Mouse (Mus musculus) limb, embryonic 13.5 days (tissue): Measurements from ENCODE around the gene Slc8a1. TPM values are rescaled to one million over a fixed set of nuclear protein-coding genes. Genes with fewer than 3 reads are reported as not detected.

Experiments used
- ATAC-seq: fragments of 200-750 bp; cut with Nextera tagmentation; 2 replicates; pipeline ENCODE4 v1.8.0; 2017; ENCODE audit warnings: low read depth, moderate number of reproducible peaks, moderate TSS enrichment; ENCODE audit not compliant: low FRiP score
- H3K27ac ChIP-seq: fragments of 300-500 bp; sonication (generic); 2 replicates; pipeline ENCODE4 v1.5.1; 2015; ENCODE audit warnings: inconsistent platforms, mild to moderate bottlenecking, moderate library complexity
- H3K27me3 ChIP-seq: fragments of 300-500 bp; sonication (generic); 2 replicates; pipeline ENCODE4 v1.6.1; 2015; ENCODE audit warnings: mild to moderate bottlenecking, inconsistent platforms
- H3K36me3 ChIP-seq: fragments of 300-500 bp; sonication (generic); 2 replicates; pipeline ENCODE4 v1.6.1; 2015; ENCODE audit warnings: inconsistent platforms, mild to moderate bottlenecking, moderate library complexity
- H3K4me1 ChIP-seq: fragments of 300-500 bp; sonication (generic); 2 replicates; pipeline ENCODE4 v1.6.1; 2015; ENCODE audit warnings: inconsistent platforms
- H3K4me2 ChIP-seq: fragments of 300-500 bp; sonication (generic); replicated peaks from 2 replicates; pipeline ENCODE4 v1.6.1; 2015; ENCODE audit warnings: inconsistent platforms, mild to moderate bottlenecking, moderate library complexity
- H3K4me3 ChIP-seq: fragments of 300-500 bp; sonication (generic); 2 replicates; pipeline ENCODE4 v1.5.1; 2015; ENCODE audit warnings: moderate library complexity, mild to moderate bottlenecking, inconsistent platforms
- H3K9ac ChIP-seq: fragments of 300-500 bp; sonication (generic); 2 replicates; pipeline ENCODE4 v1.6.1; 2015; ENCODE audit warnings: mild to moderate bottlenecking, inconsistent platforms
- H3K9me3 ChIP-seq: fragments of 300-500 bp; sonication (generic); 2 replicates; pipeline ENCODE4 v1.6.1; 2016; ENCODE audit warnings: inconsistent platforms
- WGBS: fragments of 180-500 bp; shearing (Covaris S2); methylation state at CpG from one replicate; pipeline ENCODE4 v1.1.7; 2015; 5-methylcytosine and 5-hydroxymethylcytosine counted together
- polyA plus RNA-seq: library from polyadenylated mRNA; unstranded; fragments of >200 nt; fragmentation: Nextera tagmentation; extraction: Ambion mirVana; gene quantifications from 2 replicates; pipeline ENCODE4 v1.2.1, GENCODE M21; 2015

Gene Slc8a1
- polyA plus RNA-seq, 1 experiment from 2014 or later = 7.5 TPM

- Histone ChIP-seq H3K27me3 (no peaks in the 10 kb centered on the region), H3K4me3 (no peak overlapping the region), H3K9ac (no peak overlapping the region), H3K36me3 (no peaks in the 10 kb centered on the region), H3K4me2 (no peak overlapping the region), H3K27ac (no peak overlapping the region), H3K9me3 (no peaks in the 10 kb centered on the region), H3K4me1 (peaks cover 19% of the 10 kb centered on the region)
- no peak for ATAC-seq
- 24% methylated on average over 2 of the region's 2 CpGs for WGBS
Measured at GRCm38 (mm10) chr17:81394124-81394523, 344.1 kb downstream of the Slc8a1 start.

DNA sequence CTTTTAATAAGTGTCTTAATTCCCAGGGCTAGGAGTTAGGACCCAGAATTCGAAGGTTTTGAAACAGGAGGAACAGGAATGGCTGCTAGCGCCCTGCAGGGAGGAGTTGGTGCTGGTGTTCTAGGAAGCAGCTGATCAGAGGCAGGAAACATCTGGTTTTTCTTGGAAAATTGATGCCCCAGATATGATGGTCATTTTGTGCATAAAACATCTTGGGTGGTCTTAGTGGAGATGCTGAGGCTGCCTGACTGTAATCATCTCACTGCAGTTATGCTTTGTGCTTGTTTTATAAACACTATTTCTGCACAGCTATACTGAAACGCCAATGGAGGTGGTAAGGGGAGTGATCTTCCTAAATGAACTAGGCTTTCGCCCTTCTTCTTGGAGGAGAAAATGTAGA is 345.1 kb downstream of the Slc8a1 start:
- Histone ChIP-seq H3K9me3 (no peaks in the 10 kb centered on the region), H3K4me3 (no peak overlapping the region), H3K27me3 (no peaks in the 10 kb centered on the region), H3K4me1 (peaks cover 24% of the 10 kb centered on the region), H3K4me2 (no peak overlapping the region), H3K27ac (no peak overlapping the region), H3K9ac (no peak overlapping the region), H3K36me3 (peaks cover 3% of the 10 kb centered on the region)
- WGBS = 26% methylated on average over 4 of the region's 4 CpGs
- no peak for ATAC-seq

- ATAC-seq = no peak
- H3K27me3 ChIP-seq = no peaks in the 10 kb centered on the region
- 75% methylated on average over 7 of the region's 7 CpGs for WGBS
- H3K36me3 ChIP-seq = peaks cover 17% of the 10 kb centered on the region
- H3K4me2 ChIP-seq = no peak overlapping the region
- no peak overlapping the region for H3K9ac ChIP-seq
- no peak overlapping the region for H3K27ac ChIP-seq
- no peaks in the 10 kb centered on the region for H3K9me3 ChIP-seq
- H3K4me3 ChIP-seq = no peak overlapping the region
- H3K4me1 ChIP-seq = peaks cover 24% of the 10 kb centered on the region
Measured at GRCm38 (mm10) chr17:81391478-81391877, 346.7 kb downstream of the Slc8a1 start.

- ATAC-seq = no peak
- Histone ChIP-seq H3K4me2 (no peak overlapping the region), H3K27ac (no peak overlapping the region), H3K9me3 (no peaks in the 10 kb centered on the region), H3K27me3 (no peaks in the 10 kb centered on the region), H3K36me3 (peaks cover 18% of the 10 kb centered on the region), H3K4me3 (no peak overlapping the region), H3K4me1 (peaks cover 24% of the 10 kb centered on the region), H3K9ac (no peak overlapping the region)
- WGBS = 84% methylated on average over 3 of the region's 3 CpGs
Measured at GRCm38 (mm10) chr17:81390790-81391189, 347.4 kb downstream of the Slc8a1 start.

- Histone ChIP-seq H3K36me3 (peaks cover 18% of the 10 kb centered on the region), H3K27me3 (no peaks in the 10 kb centered on the region), H3K9me3 (no peaks in the 10 kb centered on the region), H3K4me3 (no peak overlapping the region), H3K4me2 (no peak overlapping the region), H3K27ac (no peak overlapping the region), H3K4me1 (0 out of 2 replicates have a peak, but pooled peaks cover 6% of the 10 kb centered on the region), H3K9ac (no peak overlapping the region)
- 78% methylated on average over 2 of the region's 2 CpGs for WGBS
- ATAC-seq = no peak
Measured at GRCm38 (mm10) chr17:81386118-81386517, 352.1 kb downstream of the Slc8a1 start.

GRCm38 (mm10) chr17:81385476-81385875 is 352.7 kb downstream of the Slc8a1 start:
- 0 out of 2 replicates have a peak, but pooled peaks cover 6% of the 10 kb centered on the region for H3K4me1 ChIP-seq
- H3K27ac ChIP-seq = no peak overlapping the region
- no peak overlapping the region for H3K9ac ChIP-seq
- peaks cover 18% of the 10 kb centered on the region for H3K36me3 ChIP-seq
- H3K4me2 ChIP-seq = no peak overlapping the region
- ATAC-seq = no peak
- no peak overlapping the region for H3K4me3 ChIP-seq
- H3K9me3 ChIP-seq = no peaks in the 10 kb centered on the region
- 88% methylated on average over 5 of the region's 5 CpGs for WGBS
- H3K27me3 ChIP-seq = no peaks in the 10 kb centered on the region

- Histone ChIP-seq H3K9ac (no peak overlapping the region), H3K4me1 (no peaks in the 10 kb centered on the region), H3K36me3 (peaks cover 18% of the 10 kb centered on the region), H3K27ac (no peak overlapping the region), H3K9me3 (no peaks in the 10 kb centered on the region), H3K4me3 (no peak overlapping the region), H3K27me3 (no peaks in the 10 kb centered on the region), H3K4me2 (no peak overlapping the region)
- 92% methylated on average over 4 of the region's 4 CpGs for WGBS
- ATAC-seq = no peak
Measured at GRCm38 (mm10) chr17:81383461-81383860, 354.7 kb downstream of the Slc8a1 start.

- H3K4me3 ChIP-seq = no peak overlapping the region
- no peak for ATAC-seq
Measured at GRCm38 (mm10) chr17:81378436-81378835, 359.7 kb downstream of the Slc8a1 start.

DNA sequence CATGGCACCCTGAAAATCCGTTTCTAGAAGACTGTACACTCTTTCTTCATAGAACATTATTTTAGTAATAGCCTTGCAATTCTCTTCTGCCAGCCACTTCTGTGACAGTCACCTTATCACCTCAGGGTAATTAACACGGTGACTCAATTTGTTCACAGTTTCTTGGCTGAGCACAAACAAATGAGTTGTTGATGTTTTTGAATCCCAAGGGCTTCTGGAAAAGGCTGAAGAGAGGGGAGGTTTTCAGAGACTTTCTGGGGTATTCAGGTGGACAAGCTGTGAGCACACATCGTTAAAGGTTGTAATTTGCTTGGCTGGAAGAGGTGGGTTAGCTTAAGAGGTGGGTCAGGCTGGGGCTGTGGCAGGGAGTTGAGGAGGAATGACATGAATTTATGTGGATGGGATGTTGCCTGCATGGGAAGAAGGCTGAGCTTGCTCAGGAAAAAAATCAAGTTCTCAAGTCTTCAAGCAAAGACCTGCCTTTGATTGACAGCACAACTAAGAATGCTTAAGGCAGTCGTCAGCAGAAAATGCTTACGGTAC is 360.3 kb downstream of the Slc8a1 start:
- Histone ChIP-seq H3K4me1 (no peaks in the 10 kb centered on the region), H3K27ac (no peak overlapping the region), H3K36me3 (no peaks in the 10 kb centered on the region), H3K4me2 (no peak overlapping the region), H3K9me3 (no peaks in the 10 kb centered on the region), H3K9ac (no peak overlapping the region), H3K27me3 (no peaks in the 10 kb centered on the region), H3K4me3 (no peak overlapping the region)
- WGBS = 46% methylated on average over 5 of the region's 5 CpGs
- ATAC-seq = no peak

More at GRCm38 (mm10) chr17:81378436-81378835, 359.7 kb downstream of the Slc8a1 start:
- Histone ChIP-seq H3K4me2 (no peak overlapping the region), H3K4me1 (no peaks in the 10 kb centered on the region), H3K27ac (no peak overlapping the region), H3K36me3 (no peaks in the 10 kb centered on the region), H3K27me3 (no peaks in the 10 kb centered on the region), H3K9me3 (no peaks in the 10 kb centered on the region), H3K9ac (no peak overlapping the region)
- 85% methylated on average over 7 of the region's 7 CpGs for WGBS

DNA sequence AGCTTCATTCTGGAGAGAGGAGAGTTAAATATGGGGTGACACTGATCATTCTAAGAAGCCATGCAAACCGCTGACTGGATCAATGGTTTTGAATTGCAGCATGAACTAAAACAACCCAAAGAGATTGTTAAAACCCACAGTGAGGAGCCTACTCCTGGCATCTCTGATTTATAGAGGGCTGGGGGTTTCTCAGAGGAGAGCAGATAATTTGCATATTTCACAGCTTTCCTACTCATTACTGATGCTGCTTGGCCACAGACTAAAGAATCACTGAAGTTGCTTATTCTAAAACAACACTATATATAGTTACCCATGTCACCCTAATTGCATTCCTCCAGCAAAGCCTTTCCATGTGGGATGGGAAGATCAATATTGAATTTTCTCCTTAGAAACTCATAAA is 361.0 kb downstream of the Slc8a1 start:
- ATAC-seq = no peak
- H3K4me2 ChIP-seq = no peak overlapping the region
- H3K9me3 ChIP-seq = no peaks in the 10 kb centered on the region
- H3K4me3 ChIP-seq = no peak overlapping the region
- WGBS = 31% methylated on average over 1 of the region's 1 CpGs
- H3K27ac ChIP-seq = no peak overlapping the region
- H3K4me1 ChIP-seq = no peaks in the 10 kb centered on the region
- no peaks in the 10 kb centered on the region for H3K27me3 ChIP-seq
- no peaks in the 10 kb centered on the region for H3K36me3 ChIP-seq
- no peak overlapping the region for H3K9ac ChIP-seq

GRCm38 (mm10) chr17:81375901-81376300 is 362.3 kb downstream of the Slc8a1 start:
- Histone ChIP-seq H3K9ac (no peak overlapping the region), H3K4me1 (no peaks in the 10 kb centered on the region), H3K27me3 (no peaks in the 10 kb centered on the region), H3K36me3 (no peaks in the 10 kb centered on the region), H3K4me3 (no peak overlapping the region), H3K4me2 (no peak overlapping the region), H3K27ac (no peak overlapping the region), H3K9me3 (no peaks in the 10 kb centered on the region)
- no peak for ATAC-seq
- WGBS = 89% methylated on average over 6 of the region's 6 CpGs

- H3K27ac ChIP-seq = no peak overlapping the region
- H3K4me2 ChIP-seq = no peak overlapping the region
- no peak overlapping the region for H3K4me3 ChIP-seq
- H3K9ac ChIP-seq = no peak overlapping the region
- 79% methylated on average over 2 of the region's 2 CpGs for WGBS
- no peaks in the 10 kb centered on the region for H3K4me1 ChIP-seq
- ATAC-seq = no peak
- H3K36me3 ChIP-seq = no peaks in the 10 kb centered on the region
- no peaks in the 10 kb centered on the region for H3K27me3 ChIP-seq
- no peaks in the 10 kb centered on the region for H3K9me3 ChIP-seq
Measured at GRCm38 (mm10) chr17:81369036-81369435, 369.1 kb downstream of the Slc8a1 start.

DNA sequence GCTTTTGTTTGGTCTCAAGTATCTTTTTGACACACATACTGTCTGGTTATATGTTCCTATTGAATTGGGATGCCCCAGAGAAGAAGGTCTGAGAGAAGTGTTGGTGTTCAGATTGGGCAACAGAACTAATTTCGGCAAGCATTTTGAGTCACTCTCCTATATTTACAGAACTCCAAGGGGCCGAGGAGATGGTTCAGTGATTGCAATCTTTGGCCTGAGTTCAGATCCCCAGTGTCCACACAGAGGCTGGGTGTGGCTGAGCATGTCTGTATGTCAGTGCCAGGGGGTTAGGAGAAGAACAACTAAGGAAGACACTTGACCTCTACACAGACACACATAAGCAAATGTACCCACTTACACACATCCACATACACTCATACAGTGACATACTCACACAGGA is 369.7 kb downstream of the Slc8a1 start:
- ATAC-seq = no peak
- Histone ChIP-seq H3K9ac (no peak overlapping the region), H3K27me3 (no peaks in the 10 kb centered on the region), H3K9me3 (no peaks in the 10 kb centered on the region), H3K4me2 (no peak overlapping the region), H3K27ac (no peak overlapping the region), H3K4me3 (no peak overlapping the region), H3K4me1 (no peaks in the 10 kb centered on the region), H3K36me3 (no peaks in the 10 kb centered on the region)
- WGBS = 93% methylated on average over 2 of the region's 2 CpGs
